Mouse (Mus musculus) ES-Bruce4 (cell line): ENCODE measurements around the gene Pcdh9. TPM values are rescaled to one million over a fixed set of nuclear protein-coding genes. Genes with fewer than 3 reads are reported as not detected.
"Not testable (repeated sequence)": the region's sequence is repeated elsewhere in the genome, so short reads cannot be mapped to it uniquely, and the experiment has no call there.

Experiments
- H3K27ac ChIP-seq: 2 replicates; pipeline ENCODE4 v1.5.1; 2012; ENCODE audit warnings: low read length, inconsistent platforms; ENCODE audit not compliant: insufficient read depth
- H3K27me3 ChIP-seq: 2 replicates; pipeline ENCODE4 v1.6.1; 2012; ENCODE audit warnings: mild to moderate bottlenecking, low read length, inconsistent platforms; ENCODE audit not compliant: control insufficient read depth, poor library complexity, insufficient read depth, severe bottlenecking
- H3K36me3 ChIP-seq: 2 replicates; pipeline ENCODE4 v1.6.1; 2012; ENCODE audit warnings: inconsistent platforms, mild to moderate bottlenecking, low read length, moderate library complexity; ENCODE audit not compliant: control insufficient read depth, poor library complexity, insufficient read depth, severe bottlenecking
- H3K4me1 ChIP-seq: one replicate; pipeline ENCODE4 v1.8.1; 2011; ENCODE audit warnings: low read length; ENCODE audit not compliant: control insufficient read depth, insufficient read depth
- H3K4me3 ChIP-seq: 2 replicates; pipeline ENCODE4 v1.5.1; 2011; ENCODE audit warnings: low read depth, mild to moderate bottlenecking, low read length
- H3K9ac ChIP-seq: 2 replicates; pipeline ENCODE4 v1.6.1; 2012; ENCODE audit warnings: low read depth, mild to moderate bottlenecking, inconsistent platforms; ENCODE audit not compliant: poor library complexity, severe bottlenecking
- H3K9me3 ChIP-seq: replicated peaks from 2 replicates; pipeline ENCODE4 v1.6.1; 2012; ENCODE audit warnings: mild to moderate bottlenecking, low read length, inconsistent platforms; ENCODE audit not compliant: control insufficient read depth, poor library complexity, insufficient read depth, severe bottlenecking
- CTCF ChIP-seq: IDR thresholded peaks from one replicate; pipeline ENCODE4 v1.8.1; 2011; ENCODE audit warnings: low read depth, low read length
- EP300 ChIP-seq: IDR thresholded peaks from 2 replicates; pipeline ENCODE4 v1.6.1; 2011; ENCODE audit warnings: low read depth, low read length; ENCODE audit not compliant: insufficient read depth
- POLR2A ChIP-seq: IDR thresholded peaks from one replicate; pipeline ENCODE4 v1.8.1; 2011; ENCODE audit warnings: low read length; ENCODE audit not compliant: insufficient read depth
- polyA plus RNA-seq: library from polyadenylated mRNA; stranded (reverse); fragments of >200 nt; gene quantifications from 2 replicates; pipeline ENCODE4 v1.2.4, GENCODE M21; 2011; ENCODE audit warnings: low read depth; ENCODE audit not compliant: missing spikeins, insufficient read depth, insufficient read length

Pcdh9 gene
- polyA plus RNA-seq, 1 experiment, result 0.12 TPM

- TF ChIP-seq CTCF (no peak), POLR2A (no peak), EP300 (no peak)
- Histone ChIP-seq H3K27me3 (no peaks in the 10 kb centered on the region), H3K9me3 (no peaks in the 10 kb centered on the region), H3K27ac (no peak overlapping the region), H3K9ac (no peak overlapping the region), H3K36me3 (no peaks in the 10 kb centered on the region), H3K4me3 (no peak overlapping the region), H3K4me1 (no peaks in the 10 kb centered on the region)
Observed at GRCm38 (mm10) chr14:93233599-93233998, 656.9 kb downstream of the Pcdh9 start.

DNA sequence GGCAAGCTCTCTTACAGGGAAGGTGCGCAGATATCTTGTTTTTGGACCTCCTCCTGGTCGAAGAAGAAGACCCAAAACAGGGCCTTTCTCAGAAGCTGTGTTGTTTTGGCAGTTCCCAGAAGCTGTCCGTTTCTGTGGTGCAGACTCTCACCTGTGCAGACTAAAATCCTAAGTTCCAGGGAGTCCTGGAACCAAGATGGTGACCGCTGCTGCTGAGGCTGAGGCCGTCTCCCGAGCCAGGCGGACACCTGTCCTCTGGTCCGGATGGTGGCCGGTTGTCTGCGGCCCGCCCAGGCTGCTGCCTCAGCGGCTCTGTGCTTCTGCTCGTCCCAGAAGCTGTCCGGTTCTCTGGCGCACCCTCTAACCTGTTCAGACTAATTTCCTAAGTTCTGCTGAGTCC is 675.6 kb downstream of the Pcdh9 start:
- not testable (repeated sequence) for H3K27me3 ChIP-seq, H3K36me3 ChIP-seq, H3K27ac ChIP-seq, H3K4me3 ChIP-seq, H3K4me1 ChIP-seq, H3K9me3 ChIP-seq, H3K9ac ChIP-seq

GRCm38 (mm10) chr14:93199791-93200190 is 690.7 kb downstream of the Pcdh9 start:
- Histone ChIP-seq H3K9me3 (no peaks in the 10 kb centered on the region), H3K36me3 (no peaks in the 10 kb centered on the region), H3K4me3 (no peak overlapping the region), H3K27me3 (no peaks in the 10 kb centered on the region), H3K27ac (no peak overlapping the region), H3K9ac (no peak overlapping the region), H3K4me1 (no peaks in the 10 kb centered on the region)
- TF ChIP-seq EP300 (no peak), CTCF (no peak), POLR2A (no peak)

DNA sequence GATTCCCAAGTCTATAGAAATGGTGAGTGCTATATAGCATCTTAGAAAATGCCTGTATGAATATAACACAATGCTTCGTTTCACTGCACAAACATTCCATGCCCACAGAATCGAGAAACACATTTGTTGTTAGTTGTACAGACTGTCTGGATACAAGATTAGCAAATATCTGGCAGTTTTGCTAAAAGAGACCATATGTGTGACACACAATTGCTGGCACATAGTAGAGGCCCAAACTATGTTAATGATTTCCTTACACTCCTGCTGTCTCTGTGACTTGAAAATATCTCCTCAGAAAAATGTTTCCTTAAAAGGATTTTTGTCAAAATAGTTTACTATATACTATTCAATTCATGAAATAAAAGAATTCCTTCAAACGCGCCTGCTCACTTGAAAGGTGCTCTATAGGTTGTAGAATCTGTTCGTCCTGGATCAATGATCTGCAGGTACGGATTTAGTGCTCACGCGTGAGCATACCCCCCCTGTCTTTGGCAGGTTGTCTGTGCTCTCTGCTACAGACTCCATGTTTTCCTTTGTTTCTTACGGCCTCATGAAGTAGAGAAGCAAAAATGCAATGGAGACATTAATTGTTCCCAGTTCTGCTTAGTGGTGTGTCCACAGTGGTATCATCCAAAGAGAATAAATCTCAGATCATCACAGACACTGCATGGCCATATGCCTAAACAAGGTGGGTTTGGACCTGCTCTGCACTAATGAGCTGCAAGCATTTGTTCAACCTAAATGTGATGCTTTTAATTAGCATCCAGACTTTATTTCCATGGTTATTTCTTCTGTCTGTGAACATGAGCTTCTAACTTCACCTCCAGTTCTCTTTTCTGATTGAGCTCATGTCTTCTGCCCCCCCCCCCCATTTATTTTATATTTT is 707.6 kb downstream of the Pcdh9 start:
- Histone ChIP-seq H3K4me3 (no peak overlapping the region), H3K9me3 (no peaks in the 10 kb centered on the region), H3K27ac (no peak overlapping the region), H3K36me3 (no peaks in the 10 kb centered on the region), H3K27me3 (no peaks in the 10 kb centered on the region), H3K4me1 (no peaks in the 10 kb centered on the region), H3K9ac (no peak overlapping the region)
- TF ChIP-seq POLR2A (no peak), EP300 (no peak), CTCF (no peak)

DNA sequence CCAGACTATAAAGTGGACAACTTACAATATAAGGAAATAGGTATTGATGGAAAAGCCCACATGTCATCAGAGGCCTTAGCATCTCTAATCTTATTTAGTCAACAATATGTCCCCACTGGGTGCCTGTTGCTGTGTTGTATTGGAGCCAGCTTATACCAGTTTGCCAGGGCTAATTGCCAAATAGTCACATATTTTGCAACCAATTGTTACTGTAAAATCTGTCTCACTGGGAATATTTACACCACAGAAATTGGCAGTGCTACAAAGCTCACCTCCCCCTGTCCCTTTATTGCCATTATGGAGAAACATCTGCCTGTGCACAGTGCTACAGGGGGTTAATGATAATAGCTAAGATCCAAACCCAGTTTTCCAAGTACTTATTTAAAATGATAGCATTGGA is 721.3 kb downstream of the Pcdh9 start:
- H3K27ac ChIP-seq, result no peak overlapping the region
- H3K36me3 ChIP-seq, result no peaks in the 10 kb centered on the region
- no peaks in the 10 kb centered on the region for H3K27me3 ChIP-seq
- no peaks in the 10 kb centered on the region for H3K9me3 ChIP-seq
- no peaks in the 10 kb centered on the region for H3K4me1 ChIP-seq
- TF ChIP-seq POLR2A (no peak), EP300 (no peak), CTCF (no peak)
- no peak overlapping the region for H3K4me3 ChIP-seq
- H3K9ac ChIP-seq, result no peak overlapping the region

GRCm38 (mm10) chr14:93168367-93168766 is 722.1 kb downstream of the Pcdh9 start:
- Histone ChIP-seq H3K9me3 (no peaks in the 10 kb centered on the region), H3K27ac (no peak overlapping the region), H3K4me1 (no peaks in the 10 kb centered on the region), H3K9ac (no peak overlapping the region), H3K4me3 (no peak overlapping the region), H3K27me3 (no peaks in the 10 kb centered on the region), H3K36me3 (no peaks in the 10 kb centered on the region)
- TF ChIP-seq EP300 (no peak), POLR2A (no peak), CTCF (no peak)
